Mouse (Mus musculus) forelimb bud, embryonic 11.5 days (tissue): Measurements from ENCODE around the gene Yipf3.

ENCODE experiments used
- DNase-seq: peaks from one replicate; pipeline ENCODE4 v3.0.0-alpha.2; 2012; ENCODE audit warnings: low read depth, low spot score

Yipf3 gene

GRCm38 (mm10) chr17:46254106-46254505 lies 6.2 kb downstream of the Yipf3 start:
- DNase-seq = no peak

DNA sequence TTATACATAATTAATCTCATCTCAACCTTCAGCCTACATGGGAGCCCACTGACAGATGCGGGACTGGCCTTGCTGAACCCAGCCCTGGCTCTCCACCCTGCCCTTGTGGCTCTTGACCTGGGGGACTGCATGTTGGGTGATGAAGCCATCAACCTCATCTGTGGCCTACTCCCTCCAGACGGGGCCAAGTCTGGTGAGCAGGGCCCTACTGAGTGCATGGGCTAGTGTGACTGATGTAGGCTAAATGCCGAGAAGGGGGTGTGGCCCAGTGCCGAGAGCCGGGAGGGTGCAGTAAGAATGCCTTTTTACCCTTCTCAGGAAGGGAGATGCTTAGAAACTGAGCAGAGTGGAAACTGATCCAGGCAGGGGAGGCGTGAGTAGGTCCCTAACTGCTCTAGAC lies 7.3 kb downstream of the Yipf3 start:
- DNase-seq = no peak

DNA sequence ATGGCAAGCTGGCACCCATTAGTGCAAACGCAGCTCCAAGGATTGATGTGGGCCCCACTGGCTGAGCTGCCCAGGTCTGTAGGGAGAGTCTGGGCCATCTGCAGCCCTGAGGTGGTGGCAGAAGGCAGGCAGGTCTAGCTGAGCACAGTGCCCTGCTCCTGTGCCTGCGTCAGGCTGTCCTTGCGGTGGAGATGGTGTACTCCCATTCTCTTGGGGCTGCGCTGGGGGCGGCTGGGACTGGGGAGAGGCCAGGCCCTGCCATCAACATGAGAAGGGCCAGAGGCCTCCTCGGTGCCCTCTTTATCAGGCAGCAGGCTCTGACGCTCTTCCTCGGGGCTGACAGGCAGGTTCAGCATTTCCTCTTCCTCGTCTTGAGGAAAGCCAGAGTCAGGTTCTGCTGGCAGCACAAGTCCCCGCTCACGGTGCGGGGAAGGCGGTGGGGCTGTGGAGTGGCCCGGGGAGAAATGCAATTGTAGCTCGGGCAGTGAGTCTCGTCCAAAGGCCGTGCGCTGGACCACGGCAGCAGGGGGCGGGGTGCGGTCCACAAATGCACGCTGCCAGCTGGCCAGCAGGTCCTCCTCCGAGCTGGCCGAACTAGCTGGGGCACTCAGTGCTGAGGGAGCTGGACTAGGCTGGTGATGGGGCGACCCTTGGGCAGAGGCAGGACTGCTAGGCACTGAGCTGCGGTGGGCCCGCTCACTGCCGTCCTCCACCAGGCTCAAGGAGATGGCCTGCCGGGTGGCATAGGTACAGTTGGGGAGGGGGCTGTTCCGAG lies 10.6 kb downstream of the Yipf3 start:
- DNase-seq = no peak

GRCm38 (mm10) chr17:46259675-46260074 lies 11.8 kb downstream of the Yipf3 start:
- no peak for DNase-seq

GRCm38 (mm10) chr17:46262201-46262694 lies 14.4 kb downstream of the Yipf3 start:
- DNase-seq = no peak

GRCm38 (mm10) chr17:46265502-46265901 lies 17.6 kb downstream of the Yipf3 start:
- no peak for DNase-seq

DNA sequence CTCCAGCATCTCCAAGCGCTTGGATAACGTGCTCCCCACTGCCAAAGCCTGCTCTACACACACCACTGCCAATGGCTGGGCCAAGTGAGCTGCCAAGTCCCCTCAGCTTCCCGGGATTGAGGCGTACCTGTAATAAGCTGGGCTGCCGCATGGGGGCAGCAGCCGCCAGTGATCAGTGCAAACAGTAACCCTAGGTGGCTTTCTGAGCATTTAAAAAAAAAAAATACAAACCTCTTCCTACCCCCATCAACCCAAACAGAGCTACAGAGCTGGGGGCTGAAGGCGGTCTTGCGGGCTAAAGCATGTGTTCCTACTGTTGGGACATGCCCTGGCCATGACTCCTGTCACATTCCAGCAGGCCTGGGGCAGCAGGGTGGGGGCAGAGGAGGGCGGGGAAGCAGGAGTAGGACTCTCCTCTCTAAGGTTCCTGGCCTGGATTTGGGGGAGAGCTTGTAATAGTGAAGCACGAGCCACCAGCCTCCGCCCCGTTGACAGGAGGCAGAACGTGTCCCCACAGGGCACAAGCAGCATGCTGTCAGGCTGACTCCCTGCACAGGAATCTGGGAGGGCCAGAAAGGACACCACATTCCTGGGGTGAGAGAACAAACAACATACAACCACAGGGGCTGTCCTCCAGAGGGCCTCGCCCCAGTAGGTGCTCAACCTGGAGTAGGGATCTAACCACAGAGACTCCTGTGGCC lies 18.2 kb downstream of the Yipf3 start:
- DNase-seq = peak; percentile 78

- DNase-seq = no peak
These were observed 19.1 kb downstream of the Yipf3 start for GRCm38 (mm10) chr17:46266986-46267385.

GRCm38 (mm10) chr17:46267511-46267910 lies 19.6 kb downstream of the Yipf3 start:
- no peak for DNase-seq

- DNase-seq = no peak
These were observed 20.3 kb downstream of the Yipf3 start for GRCm38 (mm10) chr17:46268026-46268720.

DNA sequence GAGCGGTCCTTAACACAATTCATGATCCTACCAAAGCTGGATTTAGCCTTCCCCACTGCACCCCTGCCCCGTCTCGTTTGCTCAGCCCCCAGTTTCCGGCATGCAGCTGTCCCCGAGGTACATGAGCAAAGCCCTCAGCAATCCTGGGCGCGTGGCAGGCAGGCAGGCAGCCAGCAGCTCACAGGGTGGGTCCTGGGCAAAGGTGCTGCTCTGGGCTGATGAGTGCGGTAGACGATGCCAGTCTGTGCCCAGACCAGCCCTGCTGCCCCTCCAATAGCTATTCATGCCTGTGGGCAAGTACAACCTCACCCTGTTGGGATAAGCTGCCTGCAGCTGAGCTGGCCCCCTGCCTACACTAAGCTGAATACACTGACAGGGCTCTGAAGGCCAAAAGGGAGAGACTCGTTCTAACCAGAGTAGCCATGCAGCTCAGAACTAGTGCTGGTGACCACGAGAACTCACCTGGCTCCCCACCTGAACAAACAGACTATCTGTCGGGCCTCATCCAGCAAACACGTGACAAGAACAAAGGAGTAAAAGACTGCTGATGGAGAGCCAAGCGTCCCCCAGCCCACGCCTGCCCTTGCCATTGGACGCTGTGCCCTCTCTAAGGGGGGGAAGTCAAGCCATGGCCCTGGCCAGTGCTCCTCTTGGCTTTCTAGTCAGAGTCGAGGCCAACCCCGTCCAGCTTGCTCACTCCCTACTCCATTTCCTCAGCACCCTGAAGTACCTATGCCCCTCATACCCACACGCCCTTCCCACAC lies 22.1 kb downstream of the Yipf3 start:
- DNase-seq = no peak

- no peak for DNase-seq
These were observed 24.2 kb downstream of the Yipf3 start for GRCm38 (mm10) chr17:46272058-46272457.

GRCm38 (mm10) chr17:46272675-46273074 lies 24.8 kb downstream of the Yipf3 start:
- DNase-seq = no peak

GRCm38 (mm10) chr17:46273803-46274236 lies 25.9 kb downstream of the Yipf3 start:
- DNase-seq = no peak

DNA sequence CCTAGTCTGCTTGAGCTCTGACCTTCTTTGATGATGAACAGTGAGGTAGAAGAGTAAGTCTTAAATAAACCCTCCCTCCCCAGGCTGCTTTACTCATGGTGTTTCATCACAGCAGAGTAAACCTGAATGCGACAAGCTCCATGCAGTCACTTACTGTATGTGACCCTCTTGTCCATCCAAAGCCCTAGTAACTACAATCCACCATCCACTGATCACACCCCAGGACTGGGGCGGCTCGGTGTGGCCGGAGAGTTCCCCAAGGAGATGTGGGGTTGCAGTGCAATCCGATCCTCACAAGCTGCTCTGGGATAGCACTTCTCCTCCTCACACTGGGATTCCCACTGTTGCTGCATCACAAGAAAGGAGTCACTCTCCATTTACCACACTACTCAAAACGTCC lies 26.6 kb downstream of the Yipf3 start:
- DNase-seq = no peak

DNA sequence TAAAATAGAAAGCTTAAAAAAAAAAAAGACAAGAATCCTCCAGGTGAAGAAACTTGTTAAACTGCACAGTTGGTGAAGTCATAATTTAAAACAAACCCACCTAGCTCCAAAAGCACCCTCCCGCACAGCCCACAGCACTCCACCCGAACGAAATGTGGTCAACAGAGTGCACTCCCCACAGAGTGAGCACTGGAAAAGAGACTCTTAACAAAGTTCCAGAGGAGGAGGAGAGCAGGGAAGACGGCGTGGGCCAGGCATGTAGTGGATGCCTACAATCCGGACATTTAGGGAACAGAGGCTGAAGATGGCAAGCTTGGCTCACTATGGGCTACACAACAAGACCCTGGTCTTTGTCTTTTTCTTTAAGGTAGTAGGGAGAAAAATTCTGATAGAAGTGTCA lies 27.2 kb downstream of the Yipf3 start:
- DNase-seq = no peak

- no peak for DNase-seq
These were observed 27.6 kb downstream of the Yipf3 start for GRCm38 (mm10) chr17:46275506-46275905.

GRCm38 (mm10) chr17:46277586-46277985 lies 29.7 kb downstream of the Yipf3 start:
- peak; percentile 49 for DNase-seq

DNA sequence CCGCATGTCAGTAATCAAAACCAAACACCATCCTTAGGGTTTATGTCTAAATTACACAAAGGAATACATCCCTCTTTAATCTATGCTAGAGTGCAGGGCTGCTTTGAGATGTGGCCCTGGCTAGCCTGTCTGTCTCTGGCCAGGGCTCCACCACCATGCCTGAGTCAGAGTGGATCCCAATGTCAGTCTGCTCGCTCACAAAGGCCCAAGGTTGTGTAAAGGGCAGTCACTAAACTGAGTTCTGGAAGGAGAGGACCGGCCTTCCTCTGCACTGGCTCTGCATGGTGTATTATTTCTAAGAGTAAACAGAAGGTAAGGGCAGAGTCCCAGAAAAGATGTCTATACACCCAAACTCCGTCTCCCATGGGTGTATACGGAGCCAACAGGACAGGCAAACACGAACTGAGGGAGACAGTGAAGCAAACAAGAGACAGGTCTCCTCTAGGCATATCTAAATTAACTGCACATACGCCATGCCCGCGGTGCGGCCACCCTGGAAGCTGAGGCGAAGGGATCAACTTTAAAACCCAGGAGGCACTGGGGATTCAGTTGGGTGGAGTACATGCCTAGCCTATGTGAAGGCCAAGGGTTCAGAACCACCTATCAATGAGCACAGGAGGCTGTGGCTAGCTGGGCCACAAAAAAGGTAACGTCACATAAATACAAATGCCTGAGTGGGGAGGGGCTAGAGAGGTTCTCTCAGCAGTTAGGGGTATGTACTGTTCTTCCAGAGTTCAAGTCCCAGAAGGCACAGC lies 30.3 kb downstream of the Yipf3 start:
- DNase-seq = no peak

DNA sequence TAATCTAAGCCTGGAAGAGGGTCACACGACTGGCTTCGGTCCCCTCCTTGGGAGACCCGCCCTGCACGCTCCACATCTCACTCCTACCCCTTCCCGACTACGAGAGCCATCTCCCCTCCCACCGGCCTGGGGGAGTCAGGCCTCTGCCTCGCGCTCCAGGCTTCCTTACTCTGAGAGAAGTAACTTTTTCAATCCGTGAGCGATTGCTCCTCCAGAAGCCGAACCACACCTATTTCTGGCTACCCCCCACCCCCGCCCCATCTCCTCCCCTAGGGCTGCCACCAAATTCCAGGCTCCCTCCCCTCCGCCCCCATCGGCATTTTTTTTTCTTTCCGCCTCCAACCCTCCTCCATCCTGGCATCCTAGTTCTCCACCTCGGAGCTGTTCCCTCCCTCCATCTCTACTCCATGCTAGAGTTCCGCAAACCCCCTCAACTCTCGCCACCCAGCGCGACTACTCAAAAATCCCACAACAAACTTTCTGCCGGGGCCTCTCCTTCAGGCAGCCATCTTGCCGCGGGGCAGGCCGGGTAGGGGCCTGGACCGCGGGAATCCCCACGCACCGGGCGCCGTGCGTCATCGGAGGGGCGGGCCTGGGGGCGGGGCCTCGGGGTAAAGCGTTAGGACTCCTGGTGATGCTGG lies 34.7 kb downstream of the Yipf3 start, which contains the start of gene Tjap1:
Gene Tjap1 (minus strand): TSS at position 544 of the 641 bp plus-strand sequence.
- peak; percentile 85 for DNase-seq
